Mouse (Mus musculus): ENCODE measurements around the gene Mecom. TPM values are rescaled to one million over a fixed set of nuclear protein-coding genes. Genes with fewer than 3 reads are reported as not detected.

The Mecom gene
- polyA plus RNA-seq, 1 experiment: 4.3 TPM

DNA sequence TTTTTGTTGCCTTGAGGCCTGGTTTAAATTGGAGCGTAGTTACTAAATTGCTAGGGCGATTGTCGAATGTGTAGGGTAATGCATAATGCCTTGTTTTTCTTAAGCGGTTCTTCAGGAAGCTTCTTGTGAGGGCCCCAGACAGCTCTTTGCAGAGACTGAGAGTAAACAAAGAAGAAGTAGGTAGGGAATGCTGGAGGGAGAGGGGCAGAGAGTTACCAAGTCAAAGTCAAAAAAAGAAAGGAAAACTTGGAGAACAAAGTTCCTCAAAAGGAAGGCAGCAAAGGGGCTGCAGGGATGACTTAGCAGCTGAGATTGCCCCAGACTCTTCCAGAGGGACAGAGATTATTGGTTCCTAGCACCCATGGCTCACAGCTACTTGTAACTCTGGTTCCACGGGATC is 126.9 kb downstream of the Mecom start:
- Histone ChIP-seq H3K4me1 (ENCODE audit: control insufficient read depth, insufficient read depth, low read length) (no peaks in the 10 kb centered on the region), H3K4me3 (replicated peaks; ENCODE audit: insufficient read depth, low read depth, low read length) (no peak overlapping the region), H3K27me3 (ENCODE audit: control insufficient read depth, insufficient read depth, low read length) (no peaks in the 10 kb centered on the region), H3K27ac (ENCODE audit: insufficient read depth, low read length) (no peak overlapping the region)
- 85% methylated on average over 5 of the region's 5 CpGs for WGBS
- TF ChIP-seq CTCF (IDR thresholded peaks at IDR 0.05; ENCODE audit: borderline replicate concordance, insufficient read depth, low read depth, low read length): no peak
- TF ChIP-seq POLR2A (IDR thresholded peaks at IDR 0.05; ENCODE audit: borderline replicate concordance, insufficient read depth, low read length): no peak
- no peak for DNase-seq

DNA sequence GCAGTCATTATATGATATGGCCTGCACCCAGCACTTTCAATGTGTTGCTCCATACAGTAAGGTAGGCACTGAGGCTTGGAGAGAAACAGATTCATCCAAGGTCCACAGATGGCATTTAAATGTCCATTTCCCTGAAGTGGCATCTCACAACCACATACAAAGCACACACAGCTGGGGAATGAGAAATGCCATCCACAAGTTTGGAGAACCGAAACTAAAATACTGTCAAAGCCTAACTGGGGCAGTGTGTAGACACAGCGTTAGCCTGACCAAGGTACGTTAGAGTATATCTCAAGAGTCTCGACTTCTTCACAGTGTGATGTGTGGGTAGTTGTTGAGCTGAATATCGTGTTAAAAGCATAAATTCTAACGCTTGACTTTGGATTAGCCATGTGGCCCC is 133.6 kb downstream of the Mecom start:
- DNase-seq: no peak
- Histone ChIP-seq H3K27ac (ENCODE audit: insufficient read depth, low read length) (no peak overlapping the region), H3K4me3 (replicated peaks; ENCODE audit: insufficient read depth, low read depth, low read length) (no peak overlapping the region), H3K4me1 (ENCODE audit: control insufficient read depth, insufficient read depth, low read length) (no peaks in the 10 kb centered on the region), H3K27me3 (ENCODE audit: control insufficient read depth, insufficient read depth, low read length) (no peaks in the 10 kb centered on the region)
- no peak for TF ChIP-seq POLR2A (IDR thresholded peaks at IDR 0.05; ENCODE audit: borderline replicate concordance, insufficient read depth, low read length)
- WGBS: 91% methylated on average over 6 of the region's 6 CpGs

DNA sequence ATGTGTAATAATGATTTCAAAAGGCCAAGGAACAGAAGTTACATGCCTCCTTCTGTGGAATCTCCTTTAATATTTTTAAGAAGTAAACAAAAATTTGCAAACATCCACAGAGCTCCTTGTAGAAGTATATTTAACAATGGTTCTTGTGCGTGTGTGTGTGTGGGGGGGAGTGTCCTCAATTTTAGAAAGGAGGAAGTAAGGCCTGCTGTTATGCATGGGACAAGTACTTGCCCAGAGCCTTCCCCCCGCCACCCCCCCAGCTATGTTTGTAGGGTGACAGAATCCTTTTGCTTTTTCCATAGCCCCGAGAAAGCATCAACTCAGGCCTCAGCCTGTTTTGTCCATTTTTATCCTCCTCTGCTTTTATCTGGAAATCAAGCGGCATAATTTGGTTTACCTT is 137.0 kb downstream of the Mecom start:
- WGBS: 85% methylated on average over 4 of the region's 4 CpGs
- no peaks in the 10 kb centered on the region for H3K4me1 ChIP-seq (ENCODE audit: control insufficient read depth, insufficient read depth, low read length)
- no peak for DNase-seq
- H3K27me3 ChIP-seq (ENCODE audit: control insufficient read depth, insufficient read depth, low read length): no peaks in the 10 kb centered on the region
- H3K4me3 ChIP-seq (replicated peaks; ENCODE audit: insufficient read depth, low read depth, low read length): no peak overlapping the region
- no peak overlapping the region for H3K27ac ChIP-seq (ENCODE audit: insufficient read depth, low read length)
- TF ChIP-seq CTCF (IDR thresholded peaks at IDR 0.05; ENCODE audit: borderline replicate concordance, insufficient read depth, low read depth, low read length) (no peak), POLR2A (IDR thresholded peaks at IDR 0.05; ENCODE audit: borderline replicate concordance, insufficient read depth, low read length) (no peak)

GRCm38 (mm10) chr3:30404821-30405220 is 143.0 kb downstream of the Mecom start:
- H3K27me3 ChIP-seq (ENCODE audit: control insufficient read depth, insufficient read depth, low read length): no peaks in the 10 kb centered on the region
- 84% methylated on average over 4 of the region's 4 CpGs for WGBS
- DNase-seq: no peak
- no peaks in the 10 kb centered on the region for H3K4me1 ChIP-seq (ENCODE audit: control insufficient read depth, insufficient read depth, low read length)
- TF ChIP-seq POLR2A (IDR thresholded peaks at IDR 0.05; ENCODE audit: borderline replicate concordance, insufficient read depth, low read length) (no peak), CTCF (IDR thresholded peaks at IDR 0.05; ENCODE audit: borderline replicate concordance, insufficient read depth, low read depth, low read length) (no peak)
- H3K27ac ChIP-seq (ENCODE audit: insufficient read depth, low read length): no peak overlapping the region
- no peak overlapping the region for H3K4me3 ChIP-seq (replicated peaks; ENCODE audit: insufficient read depth, low read depth, low read length)

DNA sequence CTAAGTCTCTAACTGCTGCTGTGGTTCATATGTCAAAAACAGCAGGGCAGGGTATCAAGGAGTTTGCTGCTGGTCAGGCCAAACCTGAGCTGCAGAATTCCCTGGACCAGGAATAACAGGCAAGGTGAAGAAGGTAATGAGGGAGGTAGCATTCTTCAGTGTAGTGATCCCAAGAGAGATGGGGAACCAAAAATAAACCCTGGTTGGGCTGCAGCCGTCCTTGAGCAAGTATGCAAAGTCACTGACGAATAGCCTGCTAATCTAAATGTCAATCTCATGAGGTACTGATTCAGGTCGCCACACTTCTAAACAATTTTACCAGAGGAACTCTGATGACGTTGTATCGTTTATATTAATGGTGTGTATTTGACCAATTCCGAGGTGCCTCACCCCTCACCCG is 148.9 kb downstream of the Mecom start:
- no peaks in the 10 kb centered on the region for H3K27me3 ChIP-seq (ENCODE audit: control insufficient read depth, insufficient read depth, low read length)
- WGBS: 90% methylated on average over 7 of the region's 7 CpGs
- H3K4me3 ChIP-seq (replicated peaks; ENCODE audit: insufficient read depth, low read depth, low read length): no peak overlapping the region
- no peak overlapping the region for H3K27ac ChIP-seq (ENCODE audit: insufficient read depth, low read length)
- no peaks in the 10 kb centered on the region for H3K4me1 ChIP-seq (ENCODE audit: control insufficient read depth, insufficient read depth, low read length)
- DNase-seq: no peak
- TF ChIP-seq CTCF (IDR thresholded peaks at IDR 0.05; ENCODE audit: borderline replicate concordance, insufficient read depth, low read depth, low read length) (no peak), POLR2A (IDR thresholded peaks at IDR 0.05; ENCODE audit: borderline replicate concordance, insufficient read depth, low read length) (no peak)

DNA sequence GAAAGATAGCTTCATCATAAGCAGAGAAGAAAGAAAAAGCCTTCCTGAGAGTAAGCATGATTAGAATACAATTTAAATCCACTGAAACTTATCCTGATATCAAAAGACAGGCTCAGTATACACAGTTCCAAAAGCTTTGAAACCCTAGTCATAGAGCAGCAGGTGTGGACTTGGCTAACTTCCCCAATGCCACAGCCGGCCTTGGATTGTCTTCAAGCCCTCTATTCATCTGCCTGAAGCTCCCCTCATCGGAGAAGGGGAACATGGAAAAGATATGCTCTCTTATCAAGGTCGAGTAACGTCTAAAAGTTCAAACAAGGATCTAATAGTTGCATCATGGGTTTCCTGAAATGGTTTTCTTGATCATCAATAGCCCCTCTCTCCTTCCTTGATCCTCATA is 152.9 kb downstream of the Mecom start:
- 13% methylated on average over 4 of the region's 4 CpGs for WGBS
- Histone ChIP-seq H3K4me1 (ENCODE audit: control insufficient read depth, insufficient read depth, low read length) (no peaks in the 10 kb centered on the region), H3K27me3 (ENCODE audit: control insufficient read depth, insufficient read depth, low read length) (no peaks in the 10 kb centered on the region), H3K27ac (ENCODE audit: insufficient read depth, low read length) (no peak overlapping the region), H3K4me3 (replicated peaks; ENCODE audit: insufficient read depth, low read depth, low read length) (no peak overlapping the region)
- no peak for TF ChIP-seq CTCF (IDR thresholded peaks at IDR 0.05; ENCODE audit: borderline replicate concordance, insufficient read depth, low read depth, low read length)
- no peak for TF ChIP-seq POLR2A (IDR thresholded peaks at IDR 0.05; ENCODE audit: borderline replicate concordance, insufficient read depth, low read length)
- DNase-seq: no peak

DNA sequence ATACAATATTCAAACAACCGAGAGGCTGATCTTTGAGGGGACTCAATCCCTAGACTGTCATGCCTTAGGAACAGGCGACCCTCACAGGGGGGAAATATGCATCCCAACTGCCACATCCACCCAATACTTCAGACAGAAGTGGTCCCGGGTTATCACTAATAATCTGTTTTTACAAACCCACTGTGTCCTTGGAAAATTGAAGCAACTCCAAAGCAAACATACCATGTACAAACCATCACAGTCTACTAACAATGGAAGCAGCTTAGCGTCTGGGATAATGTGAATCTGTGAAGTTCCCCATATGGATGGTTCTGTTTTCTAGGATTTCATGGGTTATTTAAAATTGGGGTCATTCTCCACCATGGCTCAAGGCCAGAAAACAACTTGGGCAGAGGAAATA is 155.1 kb downstream of the Mecom start:
- no peaks in the 10 kb centered on the region for H3K4me1 ChIP-seq (ENCODE audit: control insufficient read depth, insufficient read depth, low read length)
- no peak overlapping the region for H3K27ac ChIP-seq (ENCODE audit: insufficient read depth, low read length)
- H3K4me3 ChIP-seq (replicated peaks; ENCODE audit: insufficient read depth, low read depth, low read length): no peak overlapping the region
- 65% methylated on average over 4 of the region's 4 CpGs for WGBS
- DNase-seq: no peak
- no peak for TF ChIP-seq CTCF (IDR thresholded peaks at IDR 0.05; ENCODE audit: borderline replicate concordance, insufficient read depth, low read depth, low read length)
- TF ChIP-seq POLR2A (IDR thresholded peaks at IDR 0.05; ENCODE audit: borderline replicate concordance, insufficient read depth, low read length): no peak
- H3K27me3 ChIP-seq (ENCODE audit: control insufficient read depth, insufficient read depth, low read length): no peaks in the 10 kb centered on the region

DNA sequence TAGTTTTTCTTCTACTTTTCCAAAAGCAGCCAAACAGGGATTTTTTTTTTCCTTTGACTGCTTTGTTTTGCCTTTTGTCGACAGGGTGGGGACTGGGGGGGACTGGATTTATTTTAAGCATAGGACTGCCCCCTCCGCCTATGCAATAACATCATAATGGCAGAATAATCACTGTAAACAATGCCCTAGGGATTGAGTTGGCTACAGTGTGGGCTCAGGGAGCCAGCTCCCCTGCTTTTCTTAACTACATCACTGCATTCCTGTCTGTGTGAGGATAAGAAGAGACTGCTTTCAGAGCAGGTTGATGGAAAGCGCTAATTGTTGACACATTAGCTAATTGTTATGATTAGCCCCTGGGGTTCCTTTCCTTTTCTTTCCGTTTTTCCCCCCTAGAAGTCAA is 155.6 kb downstream of the Mecom start:
- no peak for DNase-seq
- no peak for TF ChIP-seq CTCF (IDR thresholded peaks at IDR 0.05; ENCODE audit: borderline replicate concordance, insufficient read depth, low read depth, low read length)
- TF ChIP-seq POLR2A (IDR thresholded peaks at IDR 0.05; ENCODE audit: borderline replicate concordance, insufficient read depth, low read length): no peak
- 21% methylated on average over 4 of the region's 4 CpGs for WGBS
- Histone ChIP-seq H3K27ac (ENCODE audit: insufficient read depth, low read length) (no peak overlapping the region), H3K4me3 (replicated peaks; ENCODE audit: insufficient read depth, low read depth, low read length) (no peak overlapping the region), H3K27me3 (ENCODE audit: control insufficient read depth, insufficient read depth, low read length) (no peaks in the 10 kb centered on the region), H3K4me1 (ENCODE audit: control insufficient read depth, insufficient read depth, low read length) (no peaks in the 10 kb centered on the region)
